Mouse (Mus musculus): ENCODE data around the gene Stfa1.
"Not testable (repeated sequence)": the region's sequence is repeated elsewhere in the genome, so short reads cannot be mapped to it uniquely, and the experiment has no call there.

Stfa1 gene

GRCm38 (mm10) chr16:36276796-36277195 lies at the start of gene Stfa1:
TSS of gene Stfa1 (plus strand) at chr16:36276951.
- DNase-seq (ENCODE audit: extremely low read depth, low read depth): not testable (repeated sequence)

- not testable (repeated sequence) for DNase-seq (ENCODE audit: extremely low read depth, low read depth)
Measured at GRCm38 (mm10) chr16:36260585-36260984, 16.2 kb upstream of the Stfa1 start.

- no peak for DNase-seq (ENCODE audit: extremely low read depth, low read depth)
Measured at GRCm38 (mm10) chr16:36289140-36289539, 12.4 kb downstream of the Stfa1 start.

GRCm38 (mm10) chr16:36307631-36308030 lies 30.9 kb downstream of the Stfa1 start:
- no peak for DNase-seq (ENCODE audit: extremely low read depth, low read depth)

- not testable (repeated sequence) for DNase-seq (ENCODE audit: extremely low read depth, low read depth)
Measured at GRCm38 (mm10) chr16:36316111-36316510, 39.4 kb downstream of the Stfa1 start.

GRCm38 (mm10) chr16:36319286-36319685 lies 42.5 kb downstream of the Stfa1 start:
- no peak for DNase-seq (ENCODE audit: extremely low read depth, low read depth)

- DNase-seq (ENCODE audit: extremely low read depth, low read depth): no peak
Measured at GRCm38 (mm10) chr16:36334232-36334631, 57.5 kb downstream of the Stfa1 start, which contains the start of gene BC117090. TSS of gene BC117090 (minus strand) at chr16:36334332.
